Comparison of ENCODE assay signal across 28 mouse cellular contexts in the genomic region with DNA sequence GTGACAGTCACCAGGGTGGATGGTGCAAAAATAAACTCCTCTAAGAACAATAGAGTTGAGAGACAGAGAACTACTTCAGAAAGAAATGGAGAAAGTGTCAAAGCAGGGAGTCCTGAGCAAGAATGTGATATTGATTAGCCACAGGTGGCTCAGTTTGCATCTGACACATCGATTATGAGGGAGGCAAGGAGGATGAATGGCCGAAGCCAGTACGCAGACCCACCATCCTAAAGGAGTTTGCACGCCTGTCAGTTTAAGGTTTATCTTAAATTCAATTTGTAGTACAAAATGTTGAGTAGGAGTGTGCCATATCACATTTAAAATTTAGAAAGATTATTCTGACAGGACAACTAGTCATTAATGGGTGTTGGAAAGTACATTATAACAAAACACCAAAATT.
"Had no signal": no experiment of that assay in that cellular context is flagged by ENCODE, and none has a peak within 500 bp of the region (broad histone marks: within the 10 kb centered on the region; RNA-seq: fewer than 3 reads in every experiment).

No protein-coding gene starts in this region.

- H3K27me3 ChIP-seq: embryonic facial prominence, embryonic 12.5 days; embryonic facial prominence, embryonic 13.5 days; embryonic facial prominence, embryonic 15.5 days; forebrain, embryonic 12.5 days; forebrain, embryonic 13.5 days; forebrain, embryonic 15.5 days had no signal

- H3K9me3 ChIP-seq: embryonic facial prominence, embryonic 10.5 days; embryonic facial prominence, embryonic 12.5 days; embryonic facial prominence, embryonic 15.5 days; forebrain, embryonic 10.5 days; forebrain, embryonic 12.5 days; forebrain, embryonic 13.5 days; forebrain, embryonic 15.5 days had no signal

- H3K9ac ChIP-seq: embryonic facial prominence, embryonic 12.5 days; embryonic facial prominence, embryonic 13.5 days; embryonic facial prominence, embryonic 15.5 days; forebrain, embryonic 12.5 days; forebrain, embryonic 13.5 days; forebrain, embryonic 15.5 days; forebrain, postnatal 0 days had no signal

- H3K4me1 ChIP-seq: embryonic facial prominence, embryonic 10.5 days; embryonic facial prominence, embryonic 12.5 days; embryonic facial prominence, embryonic 13.5 days; embryonic facial prominence, embryonic 15.5 days; forebrain, embryonic 10.5 days; forebrain, embryonic 12.5 days; forebrain, embryonic 13.5 days; forebrain, embryonic 15.5 days had no signal

- H3K4me3 ChIP-seq: embryonic facial prominence, embryonic 10.5 days; embryonic facial prominence, embryonic 12.5 days; embryonic facial prominence, embryonic 13.5 days; embryonic facial prominence, embryonic 15.5 days; erythroblast, embryonic 14.5 days; forebrain, embryonic 10.5 days; forebrain, embryonic 12.5 days; forebrain, embryonic 13.5 days; forebrain, embryonic 15.5 days; gastrocnemius, adult 2 months; heart, adult 2 months had no signal

- ATAC-seq: forebrain, embryonic 13.5 days; forebrain, embryonic 14.5 days; forebrain, embryonic 15.5 days; forebrain, embryonic 16.5 days; forebrain, postnatal 0 days had no signal

- H3K36me3 ChIP-seq: embryonic facial prominence, embryonic 10.5 days; embryonic facial prominence, embryonic 12.5 days; embryonic facial prominence, embryonic 13.5 days; embryonic facial prominence, embryonic 15.5 days; forebrain, embryonic 10.5 days; forebrain, embryonic 12.5 days; forebrain, embryonic 15.5 days had no signal

- DNase-seq: cerebellum, adult 2 months; cerebellum, adult 8-10 months; cerebellum, adult 9-10 months; cerebellum, adult 9-11 months; cerebellum, postnatal 10 days; cerebellum, postnatal 14 days; cerebellum, postnatal 25 days; cerebellum, postnatal 36 days; forebrain, postnatal 0 days; gastrocnemius, adult 2 months; gastrocnemius, postnatal 10 days; gastrocnemius, postnatal 14 days; gastrocnemius, postnatal 25 days; gastrocnemius, postnatal 36 days; heart, adult 11 months; heart, adult 18-20 months; heart, adult 2 months had no signal

- H3K27ac ChIP-seq: embryonic facial prominence, embryonic 10.5 days; embryonic facial prominence, embryonic 12.5 days; embryonic facial prominence, embryonic 13.5 days; embryonic facial prominence, embryonic 15.5 days; forebrain, embryonic 10.5 days; forebrain, embryonic 12.5 days; forebrain, embryonic 13.5 days; forebrain, embryonic 15.5 days; gastrocnemius, adult 2 months; heart, adult 2 months had no signal

- H3K4me2 ChIP-seq: embryonic facial prominence, embryonic 12.5 days; embryonic facial prominence, embryonic 13.5 days; embryonic facial prominence, embryonic 15.5 days; forebrain, embryonic 12.5 days; forebrain, embryonic 13.5 days; forebrain, embryonic 15.5 days had no signal
